Mouse (Mus musculus): ENCODE measurements around the gene Arhgef10l.
"Not testable (repeated sequence)": the region's sequence is repeated elsewhere in the genome, so short reads cannot be mapped to it uniquely, and the experiment has no call there.

Gene Arhgef10l

GRCm38 (mm10) chr4:140581341-140581729 lies 84.5 kb downstream of the Arhgef10l start:
- in situ Hi-C loops (cut with MboI; ENCODE audit: low sequenced_read_pairs): no loop called here

DNA sequence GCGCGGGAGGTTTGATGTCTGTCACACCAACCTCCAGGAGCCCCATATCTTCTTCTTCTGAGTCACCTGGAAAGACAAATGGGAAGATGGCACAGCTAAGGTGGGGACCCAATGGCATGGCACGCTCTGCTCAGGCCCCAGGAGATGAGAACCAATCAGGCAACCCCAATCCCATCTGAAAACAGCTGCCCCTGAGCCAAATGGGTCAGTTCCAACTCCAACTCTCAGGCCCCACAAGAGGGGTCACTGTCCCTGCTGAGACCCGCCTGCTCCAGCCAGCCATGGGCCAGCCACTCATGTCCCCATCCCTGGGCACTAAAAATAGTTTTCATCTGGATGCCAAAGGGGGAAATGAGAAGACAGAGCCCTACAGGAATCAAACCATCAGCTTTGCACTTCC lies 84.9 kb downstream of the Arhgef10l start:
- in situ Hi-C loops (cut with MboI; ENCODE audit: low sequenced_read_pairs): no loop called here

DNA sequence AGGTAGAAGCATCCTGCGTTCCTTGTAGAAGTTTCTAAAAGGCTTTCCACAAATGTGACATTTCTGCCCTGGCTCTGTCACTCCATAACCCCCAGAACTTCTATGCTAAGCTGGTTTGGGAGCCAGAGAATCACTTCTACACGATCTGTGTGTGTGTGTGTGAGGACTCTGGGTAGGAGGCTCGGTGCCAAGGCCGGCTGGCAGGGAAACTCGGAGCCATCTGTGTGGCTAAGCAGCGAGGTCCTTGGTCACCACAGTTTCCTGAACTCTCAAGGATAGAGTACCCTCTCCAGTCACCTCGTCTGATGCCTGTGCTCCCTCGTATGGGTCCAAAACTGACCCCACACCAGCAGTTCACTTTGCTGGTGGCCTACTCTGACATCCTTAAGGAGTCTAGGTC lies 86.2 kb downstream of the Arhgef10l start:
- in situ Hi-C loops (cut with MboI; ENCODE audit: low sequenced_read_pairs): no loop called here

- in situ Hi-C loops (cut with MboI; ENCODE audit: low sequenced_read_pairs): no loop called here
Measured at GRCm38 (mm10) chr4:140579149-140579548, 86.7 kb downstream of the Arhgef10l start.

DNA sequence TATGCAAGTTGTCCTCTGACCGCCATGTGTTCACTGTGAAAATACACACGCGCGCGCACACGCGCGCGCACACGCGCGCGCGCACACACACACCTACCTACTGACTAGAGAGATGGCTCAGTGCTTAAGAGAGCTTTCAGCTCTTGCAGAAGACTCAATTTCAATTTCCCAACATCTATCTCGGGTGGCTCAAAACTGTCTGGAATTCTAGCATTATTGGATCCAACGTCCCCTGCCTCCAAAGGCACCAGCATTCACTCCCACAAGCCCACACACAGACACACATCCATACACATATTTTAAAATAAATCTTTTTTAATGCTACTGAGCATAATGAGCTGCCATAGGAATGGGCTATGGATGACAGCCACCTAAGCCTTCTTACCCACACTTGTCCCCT lies 89.2 kb downstream of the Arhgef10l start:
- in situ Hi-C loops (cut with MboI; ENCODE audit: low sequenced_read_pairs): no loop called here

- in situ Hi-C loops (cut with MboI; ENCODE audit: low sequenced_read_pairs): not testable (repeated sequence)
Measured at GRCm38 (mm10) chr4:140574863-140575262, 90.9 kb downstream of the Arhgef10l start.

DNA sequence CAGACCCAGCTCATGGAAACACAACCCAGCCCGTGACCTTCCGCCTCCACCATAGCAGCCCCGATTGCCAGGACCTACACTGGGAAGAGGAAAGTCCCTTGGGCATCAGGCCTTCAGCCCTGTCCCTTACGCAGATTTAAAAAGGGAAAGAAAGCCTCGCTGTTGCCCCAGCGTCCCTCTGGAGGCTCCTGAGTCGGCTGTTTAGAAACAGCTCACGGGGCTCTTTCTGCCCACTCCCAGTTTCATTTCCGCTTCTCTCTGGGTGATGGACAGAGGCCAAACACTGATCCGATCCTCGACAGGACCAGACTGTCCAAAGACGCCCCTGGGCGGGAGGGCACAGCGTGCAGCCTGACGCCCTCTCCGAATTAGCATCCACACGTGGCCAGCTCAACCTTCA lies 93.4 kb downstream of the Arhgef10l start:
- in situ Hi-C loops (cut with MboI; ENCODE audit: low sequenced_read_pairs): no loop called here

DNA sequence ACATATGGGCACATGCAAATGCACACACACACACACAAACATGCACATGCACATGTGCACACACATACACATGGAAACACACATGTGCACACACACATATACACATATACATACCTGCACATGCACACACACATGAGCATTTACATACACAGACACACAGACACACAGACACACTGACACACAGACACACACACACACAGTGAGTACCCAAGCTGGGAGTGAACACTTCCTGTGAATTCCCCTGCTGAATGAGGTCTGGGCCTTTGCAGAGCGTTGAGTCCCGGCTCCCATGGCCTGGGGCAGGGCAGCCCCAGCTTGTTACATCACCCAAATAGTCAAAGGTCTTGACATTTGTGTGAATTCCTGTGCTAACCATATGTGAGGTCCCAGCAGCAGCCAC lies 96.4 kb downstream of the Arhgef10l start:
- in situ Hi-C loops (cut with MboI; ENCODE audit: low sequenced_read_pairs): no loop called here

- in situ Hi-C loops (cut with MboI; ENCODE audit: low sequenced_read_pairs): no loop called here
Measured at GRCm38 (mm10) chr4:140567911-140568480, 97.8 kb downstream of the Arhgef10l start.

DNA sequence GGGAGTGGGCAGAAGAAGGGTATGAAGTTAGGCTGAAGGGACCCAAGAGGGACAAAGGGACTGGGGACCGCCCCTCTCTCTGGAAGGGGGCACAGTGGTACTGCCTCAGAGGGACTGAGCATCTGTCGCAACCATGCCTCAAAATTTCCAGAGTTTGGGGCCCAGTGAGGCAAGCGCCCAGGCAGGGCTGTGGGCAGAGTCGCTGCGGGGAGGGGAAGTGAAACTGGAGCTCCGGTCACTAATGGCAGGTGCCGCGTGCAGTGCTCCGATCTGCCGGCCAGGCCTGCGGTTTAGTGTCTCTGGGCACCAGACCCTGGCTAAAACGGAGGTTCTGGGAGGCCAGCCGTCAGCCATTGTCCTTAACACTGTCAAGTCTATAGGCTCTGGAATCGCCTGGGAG lies 99.0 kb downstream of the Arhgef10l start:
- in situ Hi-C loops (cut with MboI; ENCODE audit: low sequenced_read_pairs): no loop called here

DNA sequence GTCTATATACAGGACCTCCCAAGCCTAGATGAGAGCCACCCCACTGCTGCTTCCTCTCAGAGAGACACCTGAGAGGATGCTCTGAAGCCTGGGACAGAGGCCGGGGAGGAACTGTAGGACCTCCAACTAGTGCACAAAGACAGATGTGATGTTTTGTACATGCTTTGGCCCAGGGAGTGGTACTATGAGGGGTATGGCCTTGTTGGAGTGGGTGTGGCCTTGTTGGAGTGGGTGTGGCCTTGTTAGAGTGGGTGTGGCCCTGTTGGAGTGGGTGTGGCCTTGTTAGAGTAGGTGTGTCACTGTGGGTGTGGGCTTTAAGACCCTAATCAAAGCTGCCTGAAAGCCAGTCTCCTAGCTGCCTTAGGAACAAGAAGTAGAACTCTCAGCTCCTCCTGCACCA lies 101.4 kb downstream of the Arhgef10l start:
- in situ Hi-C loops (cut with MboI; ENCODE audit: low sequenced_read_pairs): not testable (repeated sequence)

- in situ Hi-C loops (cut with MboI; ENCODE audit: low sequenced_read_pairs): no loop called here
Measured at GRCm38 (mm10) chr4:140562461-140563178, 103.2 kb downstream of the Arhgef10l start.

DNA sequence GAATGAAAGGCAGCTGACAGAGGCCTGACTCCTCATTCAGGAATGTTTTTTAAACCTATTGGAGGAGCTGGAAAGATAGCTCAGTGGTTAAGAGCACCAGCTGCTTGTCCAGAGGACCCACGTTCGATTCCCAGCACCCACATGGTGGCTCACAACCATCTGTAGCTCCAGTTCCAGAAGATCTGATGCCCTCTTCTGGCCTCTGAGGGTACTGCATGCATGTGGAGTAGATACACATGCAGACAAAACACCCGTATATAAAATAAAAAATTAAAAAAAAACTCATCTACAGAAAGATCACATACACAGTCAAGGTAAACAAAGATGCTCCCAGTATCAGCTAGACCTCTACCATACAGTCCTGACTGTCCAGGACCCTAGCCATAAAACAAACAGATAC lies 104.1 kb downstream of the Arhgef10l start:
- in situ Hi-C loops (cut with MboI; ENCODE audit: low sequenced_read_pairs): no loop called here

GRCm38 (mm10) chr4:140559862-140560261 lies 106.0 kb downstream of the Arhgef10l start:
- in situ Hi-C loops (cut with MboI; ENCODE audit: low sequenced_read_pairs): loop anchor here (10.0 kb wide), 1 partner anchor 115 kb away; no protein-coding TSS in a partner anchor

GRCm38 (mm10) chr4:140558193-140558592 lies 107.6 kb downstream of the Arhgef10l start:
- in situ Hi-C loops (cut with MboI; ENCODE audit: low sequenced_read_pairs): loop anchor here (10.0 kb wide), 1 partner anchor 117 kb away; no protein-coding TSS in a partner anchor

DNA sequence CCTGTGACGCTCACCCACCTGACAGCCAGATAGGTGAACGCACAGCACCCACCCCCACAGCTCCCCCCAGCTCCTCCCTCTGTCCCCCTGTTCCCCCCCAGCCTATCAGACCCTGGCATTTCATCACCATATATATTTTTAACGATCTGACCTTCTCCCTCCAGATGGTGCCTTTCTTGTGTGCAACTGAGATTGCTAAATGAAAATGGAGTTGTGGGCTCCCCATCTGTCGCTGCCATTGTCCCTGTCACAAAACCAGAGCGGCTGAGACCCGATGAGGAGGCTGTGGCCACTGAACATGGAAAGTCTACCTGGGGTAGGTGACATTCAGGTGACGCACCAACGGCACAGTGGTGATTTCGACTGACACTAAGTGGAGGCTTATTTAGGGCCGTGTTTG lies 109.3 kb downstream of the Arhgef10l start:
- in situ Hi-C loops (cut with MboI; ENCODE audit: low sequenced_read_pairs): loop anchor here (10.0 kb wide), 1 partner anchor 118 kb away; no protein-coding TSS in a partner anchor

- in situ Hi-C loops (cut with MboI; ENCODE audit: low sequenced_read_pairs): loop anchor here (10.0 kb wide), 1 partner anchor 120 kb away; no protein-coding TSS in a partner anchor
Measured at GRCm38 (mm10) chr4:140555273-140555672, 110.5 kb downstream of the Arhgef10l start.

DNA sequence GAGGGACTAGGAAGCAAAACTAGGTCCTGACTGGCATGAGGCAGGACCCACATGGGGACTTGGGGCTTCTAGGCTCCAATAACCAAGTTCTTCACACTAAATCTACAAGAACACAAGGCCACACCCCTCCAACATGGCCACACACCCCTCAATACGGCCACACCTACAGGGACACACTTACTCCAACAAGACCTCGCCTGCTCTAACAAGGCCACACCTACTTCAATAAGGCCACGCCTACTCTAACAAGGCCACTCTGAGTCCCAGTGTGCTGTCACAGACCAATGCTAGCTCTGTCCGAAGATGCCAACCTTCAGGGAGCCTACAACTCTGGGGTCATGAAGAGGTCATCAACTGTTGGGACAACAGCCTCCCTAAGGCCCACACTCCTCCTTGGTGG lies 111.3 kb downstream of the Arhgef10l start:
- in situ Hi-C loops (cut with MboI; ENCODE audit: low sequenced_read_pairs): loop anchor here (10.0 kb wide), 1 partner anchor 120 kb away; no protein-coding TSS in a partner anchor

- in situ Hi-C loops (cut with MboI; ENCODE audit: low sequenced_read_pairs): loop anchor here (10.0 kb wide), 1 partner anchor 123 kb away; no protein-coding TSS in a partner anchor
Measured at GRCm38 (mm10) chr4:140551766-140552165, 114.0 kb downstream of the Arhgef10l start.

GRCm38 (mm10) chr4:140550670-140551069 lies 115.1 kb downstream of the Arhgef10l start:
- in situ Hi-C loops (cut with MboI; ENCODE audit: low sequenced_read_pairs): loop anchor here (10.0 kb wide), 1 partner anchor 124 kb away; no protein-coding TSS in a partner anchor

- in situ Hi-C loops (cut with MboI; ENCODE audit: low sequenced_read_pairs): loop anchor here (10.0 kb wide), 2 partner anchors 125 to 675 kb away; no protein-coding TSS in a partner anchor
Measured at GRCm38 (mm10) chr4:140549975-140550374, 115.8 kb downstream of the Arhgef10l start.

- in situ Hi-C loops (cut with MboI; ENCODE audit: low sequenced_read_pairs): loop anchor here (10.0 kb wide), 1 partner anchor 673 kb away; no protein-coding TSS in a partner anchor
Measured at GRCm38 (mm10) chr4:140547488-140547887, 118.3 kb downstream of the Arhgef10l start.
